Mouse (Mus musculus) midbrain, embryonic 15.5 days (tissue): ENCODE data around the gene Stradb. TPM values are rescaled to one million over a fixed set of nuclear protein-coding genes. Genes with fewer than 3 reads are reported as not detected.

ENCODE experiments used
- polyA plus RNA-seq: library from polyadenylated mRNA; unstranded; fragments of >200 nt; fragmentation: Nextera tagmentation; extraction: Ambion mirVana; gene quantifications from 2 replicates; pipeline ENCODE4 v1.2.1, GENCODE M21; 2015

Gene Stradb
- polyA plus RNA-seq, 1 experiment from 2014 or later = 117 TPM

Other genes starting within 250 kb of the Stradb start
- 5.3 and 5.5 TPM in 2 replicates for gene Casp8, start 178.1 kb upstream of the Stradb start, polyA plus RNA-seq
- gene Trak2, start 92 bp upstream of the Stradb start, polyA plus RNA-seq = 18.3 and 18.7 TPM in 2 replicates
- gene C2cd6, start 121.4 kb downstream of the Stradb start, polyA plus RNA-seq = 0.17 TPM in 1 of 2 replicates, not detected in the other
- gene Tmem237, start 146.9 kb downstream of the Stradb start, polyA plus RNA-seq = 41.0 and 46.5 TPM in 2 replicates
- 1.2 and 1.4 TPM in 2 replicates for gene Mpp4, start 189.9 kb downstream of the Stradb start, polyA plus RNA-seq